Mouse (Mus musculus) monocyte, adult 2 months (primary cell): ENCODE data around the gene Tceanc2.

ENCODE experiments used
- DNase-seq, 2 experiments: peaks; one replicate each; pipeline ENCODE4 v3.0.0; 2022; ENCODE audit warnings: low spot score in 2 of 2, low read depth in 1 of 2

Gene Tceanc2

GRCm38 (mm10) chr4:107178830-107179490 is at the start of gene Tceanc2:
Gene Tceanc2, minus strand, starts transcription at chr4:107179116.
- DNase-seq, result peak; percentile 4 to 6

- DNase-seq, result no peak
Observed at GRCm38 (mm10) chr4:107226313-107226712, 47.4 kb upstream of the Tceanc2 start.

GRCm38 (mm10) chr4:107223225-107224204 is 44.6 kb upstream of the Tceanc2 start:
- DNase-seq, result no peak

GRCm38 (mm10) chr4:107221524-107221923 is 42.6 kb upstream of the Tceanc2 start:
- DNase-seq, result no peak

GRCm38 (mm10) chr4:107217574-107217973 is 38.7 kb upstream of the Tceanc2 start:
- no peak for DNase-seq

GRCm38 (mm10) chr4:107213279-107214011 is 34.5 kb upstream of the Tceanc2 start:
- DNase-seq, result peak in 1 of 2 experiments; percentile 13

GRCm38 (mm10) chr4:107211936-107212335 is 33.0 kb upstream of the Tceanc2 start:
- DNase-seq, result no peak

GRCm38 (mm10) chr4:107211465-107211864 is 32.5 kb upstream of the Tceanc2 start:
- no peak for DNase-seq

GRCm38 (mm10) chr4:107210483-107211097 is 31.7 kb upstream of the Tceanc2 start:
- no peak for DNase-seq

- no peak for DNase-seq
Observed at GRCm38 (mm10) chr4:107208880-107209279, 30.0 kb upstream of the Tceanc2 start, which contains the start of gene Ldlrad1. Gene Ldlrad1, plus strand, starts transcription at chr4:107209180.

GRCm38 (mm10) chr4:107207016-107207415 is 28.1 kb upstream of the Tceanc2 start:
- DNase-seq, result no peak

GRCm38 (mm10) chr4:107203001-107203400 is 24.1 kb upstream of the Tceanc2 start:
- DNase-seq, result no peak

- DNase-seq, result no peak
Observed at GRCm38 (mm10) chr4:107201779-107202178, 22.9 kb upstream of the Tceanc2 start.

GRCm38 (mm10) chr4:107198072-107198471 is 19.2 kb upstream of the Tceanc2 start:
- no peak for DNase-seq

- DNase-seq, result no peak
Observed at GRCm38 (mm10) chr4:107196454-107196853, 17.5 kb upstream of the Tceanc2 start.

GRCm38 (mm10) chr4:107193841-107194240 is 14.9 kb upstream of the Tceanc2 start:
- no peak for DNase-seq

- no peak for DNase-seq
Observed at GRCm38 (mm10) chr4:107185703-107186102, 6.8 kb upstream of the Tceanc2 start.

- no peak for DNase-seq
Observed at GRCm38 (mm10) chr4:107183203-107183602, 4.3 kb upstream of the Tceanc2 start.

GRCm38 (mm10) chr4:107182796-107183195 is 3.9 kb upstream of the Tceanc2 start:
- no peak for DNase-seq

- DNase-seq, result no peak
Observed at GRCm38 (mm10) chr4:107181866-107182265, 3.0 kb upstream of the Tceanc2 start.

GRCm38 (mm10) chr4:107180746-107181145 is 1.8 kb upstream of the Tceanc2 start:
- DNase-seq, result no peak
